Mouse (Mus musculus) forebrain, embryonic 11.5 days (tissue): ENCODE data around the gene Arid1a. TPM values are rescaled to one million over a fixed set of nuclear protein-coding genes. Genes with fewer than 3 reads are reported as not detected.

Source experiments
- ATAC-seq: fragments of 200-750 bp; cut with Nextera tagmentation; replicated peaks from 2 replicates; pipeline ENCODE4 v1.8.0; 2017; ENCODE audit warnings: moderate TSS enrichment; ENCODE audit not compliant: low FRiP score
- DNase-seq: peaks from one replicate; pipeline ENCODE4 v3.0.0-alpha.2; 2017; ENCODE audit warnings: low spot score
- H3K27ac ChIP-seq: fragments of 300-500 bp; sonication (generic); 2 replicates; pipeline ENCODE4 v1.5.1; 2014; ENCODE audit warnings: low read depth, low read length
- H3K27me3 ChIP-seq: fragments of 300-500 bp; sonication (generic); 2 replicates; pipeline ENCODE4 v1.6.1; 2014; ENCODE audit warnings: mild to moderate bottlenecking, low read length, mixed read lengths; ENCODE audit not compliant: control insufficient read depth, insufficient read depth
- H3K36me3 ChIP-seq: fragments of 300-500 bp; sonication (generic); 2 replicates; pipeline ENCODE4 v1.6.1; 2014; ENCODE audit warnings: mild to moderate bottlenecking, low read length, moderate library complexity, mixed read lengths; ENCODE audit not compliant: control insufficient read depth, insufficient read depth
- H3K4me1 ChIP-seq: fragments of 300-500 bp; sonication (generic); replicated peaks from 2 replicates; pipeline ENCODE4 v1.6.1; 2014; ENCODE audit warnings: low read length, mixed read lengths; ENCODE audit not compliant: control insufficient read depth, insufficient read depth
- H3K4me2 ChIP-seq: fragments of 300-500 bp; sonication (generic); 2 replicates; pipeline ENCODE4 v1.6.1; 2014; ENCODE audit warnings: low read depth, mild to moderate bottlenecking, low read length, moderate library complexity, mixed read lengths; ENCODE audit not compliant: severe bottlenecking
- H3K4me3 ChIP-seq: fragments of 300-500 bp; sonication (generic); 2 replicates; pipeline ENCODE4 v1.5.1; 2014; ENCODE audit warnings: low read depth, low read length
- H3K9ac ChIP-seq: fragments of 300-500 bp; sonication (generic); 2 replicates; pipeline ENCODE4 v1.6.1; 2014; ENCODE audit warnings: low read length
- H3K9me3 ChIP-seq: fragments of 300-500 bp; sonication (generic); 2 replicates; pipeline ENCODE4 v1.6.1; 2016; ENCODE audit warnings: low read length, mixed read lengths; ENCODE audit not compliant: control insufficient read depth
- WGBS: fragments of 180-500 bp; shearing (Covaris S2); extraction: QIAGEN DNeasy Blood & Tissue Kit; methylation state at CpG from one replicate; pipeline ENCODE4 v1.1.7; 2014; 5-methylcytosine and 5-hydroxymethylcytosine counted together
- polyA plus RNA-seq: library from polyadenylated mRNA; unstranded; fragments of >200 nt; fragmentation: Nextera tagmentation; extraction: Ambion mirVana; gene quantifications from 2 replicates; pipeline ENCODE4 v1.2.1, GENCODE M21; 2014

Arid1a gene
- polyA plus RNA-seq, 1 experiment from 2014 or later, result 56.6 TPM

DNA sequence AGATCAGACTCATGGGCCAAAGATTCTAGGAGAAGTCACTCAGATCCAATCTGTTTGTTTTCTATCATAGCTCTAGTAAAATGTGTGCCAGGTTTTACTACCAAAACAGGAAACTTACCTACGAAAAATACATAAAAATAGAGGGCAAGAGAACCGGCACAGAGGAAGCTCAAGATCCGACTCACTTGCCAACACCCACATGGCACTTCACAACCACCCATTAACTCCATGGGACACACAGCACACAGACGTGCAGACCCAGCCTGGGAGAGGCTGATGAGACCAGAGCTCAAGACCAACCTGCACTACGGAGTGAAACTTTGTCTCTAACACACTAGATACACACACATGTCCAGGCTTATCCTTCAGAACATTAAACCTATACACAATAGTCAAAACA is 43.8 kb downstream of the Arid1a start:
- WGBS, result 91% methylated on average over 5 of the region's 5 CpGs
- Histone ChIP-seq H3K4me2 (no peak overlapping the region), H3K27ac (no peak overlapping the region), H3K4me1 (no peaks in the 10 kb centered on the region; the same call in none of the 2 replicates), H3K9ac (no peak overlapping the region), H3K36me3 (peaks cover 6% of the 10 kb centered on the region), H3K27me3 (no peaks in the 10 kb centered on the region), H3K9me3 (no peaks in the 10 kb centered on the region), H3K4me3 (no peak overlapping the region)
- DNase-seq (no peak), ATAC-seq (no peak)

DNA sequence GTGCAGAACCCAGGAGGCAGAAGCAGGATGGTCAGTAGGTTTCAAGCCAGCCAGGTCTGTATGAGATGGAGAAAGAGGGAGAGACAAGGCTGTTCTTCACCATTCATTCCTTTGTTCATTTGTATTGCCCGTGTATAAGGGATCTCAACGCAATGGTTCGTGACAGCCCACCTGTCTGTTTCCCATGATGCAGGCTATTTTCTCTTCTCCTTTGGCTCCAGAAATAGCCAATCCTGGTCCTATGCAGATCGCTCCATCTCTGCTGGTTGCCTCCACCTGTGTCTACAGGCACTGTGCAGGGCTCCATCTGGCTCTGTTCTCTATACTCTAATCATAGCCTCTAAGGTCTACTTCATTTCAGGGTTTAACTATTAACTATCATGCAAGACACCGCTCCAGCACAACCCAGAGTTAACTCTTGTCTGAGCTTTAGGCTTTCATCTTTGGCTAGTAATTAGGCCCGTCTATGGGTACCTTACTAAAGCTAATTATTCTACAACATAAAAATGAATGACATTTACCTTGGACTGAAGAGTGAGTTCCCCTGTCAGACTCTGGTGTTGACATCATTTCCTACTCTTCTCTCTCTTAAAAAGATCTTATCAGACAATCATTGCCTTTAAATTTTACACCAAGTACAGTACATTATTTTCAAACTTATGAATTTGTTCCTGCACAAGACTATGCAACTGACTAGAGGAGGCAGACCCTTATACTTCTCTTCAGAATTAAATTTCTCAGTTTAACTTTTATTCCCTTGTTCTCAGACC is 45.1 kb downstream of the Arid1a start:
- no peak overlapping the region for H3K9ac ChIP-seq
- H3K9me3 ChIP-seq, result no peaks in the 10 kb centered on the region
- H3K4me3 ChIP-seq, result no peak overlapping the region
- WGBS, result 86% methylated on average over 6 of the region's 6 CpGs
- ATAC-seq, result no peak
- H3K27me3 ChIP-seq, result no peaks in the 10 kb centered on the region
- H3K4me1 ChIP-seq, result no peaks in the 10 kb centered on the region; the same call in none of the 2 replicates
- no peak for DNase-seq
- peaks cover 6% of the 10 kb centered on the region for H3K36me3 ChIP-seq
- H3K4me2 ChIP-seq, result no peak overlapping the region
- H3K27ac ChIP-seq, result no peak overlapping the region

- WGBS, result 23% methylated on average over 2 of the region's 2 CpGs
- H3K36me3 ChIP-seq, result peaks cover 9% of the 10 kb centered on the region
Observed at GRCm38 (mm10) chr4:133709395-133709794, 47.2 kb downstream of the Arid1a start.

GRCm38 (mm10) chr4:133707464-133707863 is 49.1 kb downstream of the Arid1a start:
- ATAC-seq (no peak), DNase-seq (no peak)
- Histone ChIP-seq H3K36me3 (peaks cover 6% of the 10 kb centered on the region), H3K4me1 (no peaks in the 10 kb centered on the region; the same call in none of the 2 replicates), H3K27ac (no peak overlapping the region), H3K9ac (no peak overlapping the region), H3K4me3 (no peak overlapping the region), H3K9me3 (no peaks in the 10 kb centered on the region), H3K27me3 (no peaks in the 10 kb centered on the region), H3K4me2 (no peak overlapping the region)
- WGBS, result 77% methylated on average over 1 of the region's 1 CpGs

More at GRCm38 (mm10) chr4:133709395-133709794, 47.2 kb downstream of the Arid1a start:
- no peak overlapping the region for H3K9ac ChIP-seq
- ATAC-seq (no peak), DNase-seq (no peak)
- H3K4me1 ChIP-seq, result no peaks in the 10 kb centered on the region; the same call in none of the 2 replicates
- H3K27ac ChIP-seq, result no peak overlapping the region
- no peaks in the 10 kb centered on the region for H3K27me3 ChIP-seq
- H3K9me3 ChIP-seq, result no peaks in the 10 kb centered on the region
- no peak overlapping the region for H3K4me3 ChIP-seq
- no peak overlapping the region for H3K4me2 ChIP-seq

DNA sequence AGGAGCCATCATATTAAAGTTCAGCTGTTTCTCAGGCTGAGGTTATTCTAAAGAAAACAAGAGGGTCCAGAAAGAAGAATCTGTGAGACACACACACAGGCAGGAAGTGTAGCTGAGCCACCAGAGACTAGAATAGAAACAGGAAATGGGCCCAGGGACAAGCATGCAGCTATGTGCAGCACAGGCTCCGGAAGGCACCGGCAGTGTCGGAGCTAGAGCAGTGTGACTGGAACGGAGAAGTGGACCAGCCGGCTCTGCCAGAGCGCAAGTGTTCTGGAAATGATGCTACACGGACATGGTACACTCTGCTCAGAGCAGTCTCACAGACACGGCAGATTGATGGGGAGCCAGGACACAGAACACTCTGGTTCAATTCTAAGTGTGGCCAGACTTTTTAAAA is 49.6 kb downstream of the Arid1a start:
- no peaks in the 10 kb centered on the region for H3K27me3 ChIP-seq
- H3K4me2 ChIP-seq, result no peak overlapping the region
- ATAC-seq (no peak), DNase-seq (no peak)
- H3K4me3 ChIP-seq, result no peak overlapping the region
- 85% methylated on average over 8 of the region's 8 CpGs for WGBS
- H3K9me3 ChIP-seq, result no peaks in the 10 kb centered on the region
- H3K27ac ChIP-seq, result no peak overlapping the region
- peaks cover 6% of the 10 kb centered on the region for H3K36me3 ChIP-seq
- no peaks in the 10 kb centered on the region; the same call in none of the 2 replicates for H3K4me1 ChIP-seq
- H3K9ac ChIP-seq, result no peak overlapping the region

- Histone ChIP-seq H3K27me3 (no peaks in the 10 kb centered on the region), H3K4me2 (no peak overlapping the region), H3K36me3 (peaks cover 4% of the 10 kb centered on the region; the same call in 1 of the 2 replicates), H3K27ac (no peak overlapping the region), H3K9ac (no peak overlapping the region), H3K4me3 (no peak overlapping the region), H3K9me3 (no peaks in the 10 kb centered on the region), H3K4me1 (no peaks in the 10 kb centered on the region; the same call in 1 of the 2 replicates)
- no peak for ATAC-seq
- WGBS, result 92% methylated on average over 4 of the region's 4 CpGs
- no peak for DNase-seq
Observed at GRCm38 (mm10) chr4:133705062-133705461, 51.5 kb downstream of the Arid1a start.

GRCm38 (mm10) chr4:133700905-133701368 is 55.6 kb downstream of the Arid1a start:
- 95% methylated on average over 11 of the region's 11 CpGs for WGBS
- no peak for ATAC-seq
- Histone ChIP-seq H3K4me2 (no peak overlapping the region), H3K4me1 (no peaks in the 10 kb centered on the region), H3K36me3 (peaks cover 5% of the 10 kb centered on the region; the same call in 1 of the 2 replicates), H3K27me3 (no peaks in the 10 kb centered on the region), H3K4me3 (no peak overlapping the region), H3K9ac (no peak overlapping the region), H3K9me3 (no peaks in the 10 kb centered on the region), H3K27ac (no peak overlapping the region)
- DNase-seq, result no peak

GRCm38 (mm10) chr4:133695363-133695762 is 61.2 kb downstream of the Arid1a start:
- 88% methylated on average over 3 of the region's 3 CpGs for WGBS
- Histone ChIP-seq H3K4me1 (no peaks in the 10 kb centered on the region), H3K27ac (no peak overlapping the region), H3K9ac (no peak overlapping the region), H3K9me3 (no peaks in the 10 kb centered on the region), H3K4me2 (no peak overlapping the region), H3K36me3 (peaks cover 43% of the 10 kb centered on the region), H3K4me3 (no peak overlapping the region), H3K27me3 (no peaks in the 10 kb centered on the region)
- ATAC-seq (no peak), DNase-seq (no peak)

DNA sequence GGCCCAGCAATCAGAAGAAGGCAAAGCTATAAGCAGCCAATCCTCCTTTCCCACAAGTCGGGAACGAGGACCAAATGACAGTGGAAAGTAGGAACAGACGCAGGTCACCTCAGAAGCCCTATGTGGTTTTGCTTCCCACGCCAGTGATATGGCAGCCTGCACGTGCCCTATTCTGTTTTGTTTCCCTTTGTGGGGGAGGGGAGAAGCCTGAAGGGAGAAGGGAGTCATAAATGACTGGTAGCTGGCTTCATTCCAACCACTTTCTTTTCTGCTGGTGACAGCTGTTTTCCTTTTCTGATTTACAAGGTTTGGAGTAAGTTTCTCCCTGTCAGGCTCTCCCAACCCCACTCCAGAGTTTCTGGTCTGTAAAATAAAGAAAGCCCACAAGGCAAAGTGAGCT is 66.3 kb downstream of the Arid1a start:
- DNase-seq, result no peak
- Histone ChIP-seq H3K4me1 (no peaks in the 10 kb centered on the region), H3K4me3 (no peak overlapping the region), H3K36me3 (peaks cover 73% of the 10 kb centered on the region), H3K27ac (no peak overlapping the region), H3K27me3 (no peaks in the 10 kb centered on the region), H3K9ac (no peak overlapping the region), H3K4me2 (no peak overlapping the region), H3K9me3 (no peaks in the 10 kb centered on the region)
- 79% methylated on average over 5 of the region's 5 CpGs for WGBS
- ATAC-seq, result no peak
